Mouse (Mus musculus): ENCODE results near the gene Gm9195. TPM values are rescaled to one million over a fixed set of nuclear protein-coding genes. Genes with fewer than 3 reads are reported as not detected.

The Gm9195 gene
- total RNA-seq (2023): not detected in 2 replicates

GRCm38 (mm10) chr14:72491738-72492137, at the start of gene Gm9195:
Gene Gm9195 (minus strand): TSS chr14:72491838.

Other genes with a start within 250 kb of the Gm9195 start
- gene Fndc3a, start 218.2 kb upstream of the Gm9195 start, total RNA-seq (2023): 57.2 and 69.0 TPM in 2 replicates

Data from neutrophil, adult 65 days (primary cell).